Mouse (Mus musculus) left cerebral cortex, adult 8-10 months (tissue): ENCODE data around the gene Olfr1013. TPM values are rescaled to one million over a fixed set of nuclear protein-coding genes. Genes with fewer than 3 reads are reported as not detected.

ENCODE experiments used
- DNase-seq, 2 experiments: peaks; one replicate each; pipeline ENCODE4 v3.0.0; 2022; ENCODE audit warnings: low spot score in 2 of 2
- total RNA-seq, 4 experiments: library from RNA; stranded (reverse); gene quantifications; 2 replicates each; pipeline ENCODE4 v1.2.4; 2022

The Olfr1013 gene
- not detected for total RNA-seq

GRCm38 (mm10) chr2:85766798-85767197 lies at the start of gene Olfr1013:
TSS of gene Olfr1013 (plus strand) at chr2:85767098.
- no peak for DNase-seq

GRCm38 (mm10) chr2:85725793-85726192 lies 41.1 kb upstream of the Olfr1013 start:
- DNase-seq: no peak

GRCm38 (mm10) chr2:85753822-85754221 lies 13.1 kb upstream of the Olfr1013 start:
- no peak for DNase-seq

GRCm38 (mm10) chr2:85762666-85763065 lies 4.2 kb upstream of the Olfr1013 start, which contains the start of gene Olfr1012:
TSS of gene Olfr1012 (minus strand) at chr2:85762766.
- no peak for DNase-seq

GRCm38 (mm10) chr2:85772413-85772812 lies 5.5 kb downstream of the Olfr1013 start, which contains the start of gene Olfr1014:
TSS of gene Olfr1014 (plus strand) at chr2:85772713.
- no peak for DNase-seq

GRCm38 (mm10) chr2:85781717-85782116 lies 14.8 kb downstream of the Olfr1013 start, which contains the start of gene Olfr1015:
TSS of gene Olfr1015 (plus strand) at chr2:85782017.
- no peak for DNase-seq

GRCm38 (mm10) chr2:85792331-85792730 lies 25.4 kb downstream of the Olfr1013 start:
- no peak for DNase-seq

- no peak for DNase-seq
Observed at GRCm38 (mm10) chr2:85802444-85802843, 35.5 kb downstream of the Olfr1013 start, which contains the start of gene Olfr1016. TSS of gene Olfr1016 (minus strand) at chr2:85802544.

- no peak for DNase-seq
Observed at GRCm38 (mm10) chr2:85804501-85804900, 37.6 kb downstream of the Olfr1013 start.

GRCm38 (mm10) chr2:85818179-85818578 lies 51.3 kb downstream of the Olfr1013 start, which contains the start of gene Olfr1018:
TSS of gene Olfr1018 (plus strand) at chr2:85818479.
- no peak for DNase-seq

Other genes starting within 250 kb of the Olfr1013 start
- under 1 TPM in 3 of 4 experiments, not detected in 1; 0.15 to 0.27 (median 0.16) TPM for gene 4833423E24Rik, start 248.1 kb upstream of the Olfr1013 start, total RNA-seq
- not detected for gene Olfr996, start 187.9 kb upstream of the Olfr1013 start, total RNA-seq
- gene Olfr998, start 178.2 kb upstream of the Olfr1013 start, total RNA-seq: not detected
- gene Olfr1000, start 155.2 kb upstream of the Olfr1013 start, total RNA-seq: not detected
- gene Olfr1002, start 116.4 kb upstream of the Olfr1013 start, total RNA-seq: not detected
- gene Olfr154, start 102.6 kb upstream of the Olfr1013 start, total RNA-seq: not detected
- gene Olfr1006, start 88.3 kb upstream of the Olfr1013 start, total RNA-seq: not detected
- not detected for gene Olfr1008, start 77.7 kb upstream of the Olfr1013 start, total RNA-seq
- not detected for gene Olfr1009, start 51.7 kb upstream of the Olfr1013 start, total RNA-seq
- gene Olfr1012, start 4.3 kb upstream of the Olfr1013 start, total RNA-seq: not detected
- not detected for gene Olfr1014, start 5.6 kb downstream of the Olfr1013 start, total RNA-seq
- not detected for gene Olfr1015, start 14.9 kb downstream of the Olfr1013 start, total RNA-seq
- not detected for gene Olfr1016, start 35.4 kb downstream of the Olfr1013 start, total RNA-seq
- gene Olfr1018, start 51.4 kb downstream of the Olfr1013 start, total RNA-seq: not detected
- gene Olfr1019, start 78.4 kb downstream of the Olfr1013 start, total RNA-seq: not detected
- not detected for gene Olfr1020, start 79.9 kb downstream of the Olfr1013 start, total RNA-seq
- not detected for gene Olfr1022, start 101.5 kb downstream of the Olfr1013 start, total RNA-seq
- not detected for gene Olfr1023, start 118.5 kb downstream of the Olfr1013 start, total RNA-seq
- gene Olfr1024, start 138.0 kb downstream of the Olfr1013 start, total RNA-seq: not detected
- not detected for gene Olfr1025-ps1, start 148.1 kb downstream of the Olfr1013 start, total RNA-seq
- gene Olfr1026, start 154.5 kb downstream of the Olfr1013 start, total RNA-seq: not detected
- gene Olfr1028, start 183.3 kb downstream of the Olfr1013 start, total RNA-seq: under 1 TPM in 2 of 4 experiments, not detected in 2; 0.09 to 0.11 TPM
- gene Olfr1029, start 206.8 kb downstream of the Olfr1013 start, total RNA-seq: under 1 TPM in 1 of 4 experiments, not detected in 3; 0.18 TPM
- gene Olfr1030, start 212.2 kb downstream of the Olfr1013 start, total RNA-seq: not detected
- not detected for gene Olfr1031, start 223.2 kb downstream of the Olfr1013 start, total RNA-seq
- gene Olfr1032, start 238.4 kb downstream of the Olfr1013 start, total RNA-seq: not detected